Mouse (Mus musculus) layer of hippocampus, adult 2 months (tissue): ENCODE measurements at regions not wholly inside any gene's neighbourhood (a gene's known extent, or its start where the extent isn't known, plus 50 kb on each side); places are given as distances from the start of the nearest gene placed in this dataset.

Experiments
- DNase-seq, 2 experiments: peaks; one replicate each; pipeline ENCODE4 v3.0.0; 2022; ENCODE audit warnings: low spot score in 2 of 2
- H3K27ac ChIP-seq: fragments of 200-600 bp; 2 replicates; pipeline ENCODE4 v1.8.1; 2022
- H3K4me3 ChIP-seq: fragments of 200-600 bp; 2 replicates; pipeline ENCODE4 v1.8.1; 2022; ENCODE audit warnings: mild to moderate bottlenecking
- CTCF ChIP-seq: fragments of 200-600 bp; conservative IDR thresholded peaks from 2 replicates; pipeline ENCODE4 v1.8.1; 2022; ENCODE audit warnings: antibody characterized with exemption, mild to moderate bottlenecking, moderate library complexity

DNA sequence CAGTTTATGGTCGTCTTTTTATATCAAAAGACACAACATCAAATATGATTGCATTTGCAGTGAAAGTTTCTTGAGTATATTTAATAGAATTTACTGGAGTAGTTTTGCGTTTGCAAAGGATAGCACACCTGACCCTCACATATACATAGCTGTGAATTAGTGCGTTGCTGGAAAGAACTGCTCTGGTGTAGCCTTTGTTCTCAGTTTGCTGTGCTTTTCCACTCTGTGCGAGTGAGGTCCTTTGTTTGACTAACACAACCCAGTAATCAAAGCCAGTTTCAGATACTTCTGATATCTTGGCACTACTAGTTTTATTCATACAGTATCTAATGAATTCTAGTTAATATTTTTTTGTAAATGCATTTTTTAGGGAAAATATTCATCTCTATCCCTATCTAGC is 84.7 kb downstream of the Trim52 start:
- no peak overlapping the region for H3K4me3 ChIP-seq
- no peak overlapping the region for H3K27ac ChIP-seq
- no peak for TF ChIP-seq CTCF
- no peak for DNase-seq

DNA sequence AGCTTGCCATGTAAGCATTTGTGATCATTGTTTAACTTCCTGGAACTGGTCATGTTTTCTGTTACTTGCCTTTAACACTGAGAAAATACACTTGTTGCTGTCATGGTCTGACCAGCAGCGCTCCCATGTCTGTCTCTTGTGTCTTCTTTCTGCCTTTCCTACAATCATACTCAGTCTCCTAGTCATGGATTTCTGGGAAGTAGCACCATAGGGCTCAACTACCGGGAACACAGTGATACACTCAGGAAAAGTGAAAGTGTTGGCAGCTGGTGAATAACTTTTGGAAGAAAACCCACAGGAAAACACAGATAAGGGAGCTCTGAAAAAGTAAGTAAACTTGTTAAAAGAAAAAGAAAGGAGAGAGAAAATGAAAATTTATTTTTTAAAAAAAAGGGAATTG is 87.6 kb downstream of the Trim52 start:
- Histone ChIP-seq H3K27ac (no peak overlapping the region), H3K4me3 (no peak overlapping the region)
- TF ChIP-seq CTCF: no peak
- no peak for DNase-seq

DNA sequence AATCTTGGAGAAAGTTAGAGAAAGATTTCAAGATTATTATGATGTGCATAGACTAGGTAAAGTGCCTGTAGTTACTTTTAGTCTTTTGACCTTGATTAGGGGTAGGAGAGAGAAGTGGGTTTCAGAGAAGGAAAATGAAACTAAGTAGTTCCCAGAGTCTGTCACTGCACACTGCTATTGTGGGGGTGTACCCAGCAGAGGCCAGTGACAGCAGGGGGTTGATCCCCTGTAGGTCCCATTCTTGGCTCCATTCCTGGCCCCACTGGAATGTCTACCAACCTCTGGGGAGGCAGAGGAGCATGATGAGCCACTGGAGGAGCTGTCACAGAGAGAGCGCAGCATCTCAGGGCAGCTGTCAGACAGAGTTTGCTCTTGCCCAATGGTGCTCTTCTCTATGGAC is 88.1 kb downstream of the Trim52 start:
- no peak for TF ChIP-seq CTCF
- H3K4me3 ChIP-seq: no peak overlapping the region
- H3K27ac ChIP-seq: no peak overlapping the region
- no peak for DNase-seq

- H3K27ac ChIP-seq: no peak overlapping the region
- H3K4me3 ChIP-seq: no peak overlapping the region
- no peak for DNase-seq
- no peak for TF ChIP-seq CTCF
These were observed 91.8 kb downstream of the Trim52 start for GRCm38 (mm10) chr14:106197826-106198225.

DNA sequence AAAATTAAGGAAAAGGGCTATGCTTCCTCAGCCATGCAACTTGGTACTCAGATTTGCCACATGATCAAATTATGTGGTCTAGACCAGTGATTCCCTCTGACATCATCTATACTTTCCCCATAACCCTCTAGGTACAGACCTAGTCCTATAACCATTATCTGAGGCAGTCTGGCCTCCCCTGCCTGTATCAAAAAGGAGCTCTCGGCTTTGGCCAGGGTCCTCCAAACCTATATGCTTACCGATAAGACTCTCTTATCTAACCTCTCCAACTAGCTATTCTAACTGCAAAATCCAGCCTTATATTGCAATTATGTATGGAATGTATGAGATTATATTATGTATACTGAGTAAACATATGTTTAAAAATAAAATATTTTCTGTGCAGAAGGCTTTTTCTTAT is 93.1 kb downstream of the Trim52 start:
- TF ChIP-seq CTCF: no peak
- no peak overlapping the region for H3K27ac ChIP-seq

GRCm38 (mm10) chr14:106199536-106200319 is 93.7 kb downstream of the Trim52 start:
- no peak for TF ChIP-seq CTCF
- Histone ChIP-seq H3K4me3 (no peak overlapping the region), H3K27ac (no peak overlapping the region)

More for the DNA sequence above, 93.1 kb downstream of the Trim52 start:
- no peak overlapping the region for H3K4me3 ChIP-seq
- DNase-seq: no peak

DNA sequence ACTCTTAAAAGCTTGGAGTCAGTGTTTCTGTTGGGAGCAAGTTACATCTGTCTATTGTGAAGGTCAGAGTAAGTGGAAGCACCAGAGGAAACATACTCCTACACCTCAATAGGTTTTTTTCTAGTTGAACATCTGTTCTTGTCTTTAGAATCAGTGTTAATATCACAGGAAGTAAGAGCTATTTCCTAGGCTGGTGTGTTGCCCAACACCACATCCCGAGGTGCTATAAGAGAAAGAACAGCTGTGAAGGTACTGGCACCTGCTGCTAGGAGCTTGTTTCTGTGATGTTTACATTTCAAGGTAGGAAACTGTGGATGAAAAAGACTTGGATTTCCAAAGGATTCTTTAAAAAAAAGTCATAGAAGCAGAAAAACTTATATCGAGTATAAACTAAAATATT is 105.1 kb downstream of the Trim52 start:
- Histone ChIP-seq H3K27ac (no peak overlapping the region), H3K4me3 (no peak overlapping the region)
- no peak for DNase-seq
- no peak for TF ChIP-seq CTCF

More at GRCm38 (mm10) chr14:106199536-106200319, 93.7 kb downstream of the Trim52 start:
- no peak for DNase-seq

DNA sequence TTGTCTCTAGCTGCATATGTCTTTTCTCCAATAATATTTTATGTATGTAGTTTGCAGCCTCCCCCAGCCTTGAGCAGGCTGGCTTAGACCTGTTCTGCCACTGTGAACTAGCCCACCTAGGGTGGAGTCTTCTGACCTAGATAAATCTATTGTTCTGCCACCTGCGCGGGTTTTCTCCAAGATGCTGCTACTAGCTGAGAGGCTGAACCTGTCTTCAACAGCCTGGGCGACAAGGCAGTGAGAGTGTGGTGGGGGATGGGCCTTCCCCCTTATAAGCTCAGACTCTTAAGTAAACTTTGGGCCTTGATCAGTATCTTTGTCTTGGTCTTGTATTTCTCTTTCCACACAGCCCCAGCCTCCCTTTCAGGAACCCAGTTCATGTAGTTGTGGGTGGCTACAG is 111.7 kb downstream of the Trim52 start:
- Histone ChIP-seq H3K27ac (no peak overlapping the region), H3K4me3 (no peak overlapping the region)
- no peak for TF ChIP-seq CTCF
- DNase-seq: no peak

DNA sequence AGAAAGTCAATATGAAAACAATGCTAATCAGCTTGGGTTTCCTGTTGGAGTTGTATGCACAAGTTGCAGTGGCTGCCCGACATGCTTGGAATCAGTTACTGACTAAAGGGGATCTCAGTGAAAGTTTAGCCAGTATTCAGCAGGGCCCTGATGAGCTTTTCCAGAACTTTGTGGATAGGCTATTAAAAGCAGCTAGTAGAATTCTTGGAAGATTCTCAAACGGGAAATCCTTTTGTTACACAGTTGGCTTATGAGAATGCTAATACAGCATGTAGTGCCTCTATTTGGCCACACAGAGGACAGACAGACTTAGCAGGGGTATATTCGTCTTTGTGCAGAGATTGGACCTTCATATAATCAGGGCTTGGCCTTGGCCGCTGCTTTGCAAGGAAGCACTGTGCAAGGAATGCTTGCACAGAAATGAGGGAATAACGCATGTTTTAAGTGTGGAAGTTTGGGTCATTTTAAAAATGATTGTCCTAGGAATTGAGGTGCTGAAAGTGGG is 113.3 kb downstream of the Trim52 start:
- no peak for TF ChIP-seq CTCF
- DNase-seq: no peak
- Histone ChIP-seq H3K4me3 (no peak overlapping the region), H3K27ac (no peak overlapping the region)

GRCm38 (mm10) chr14:106225401-106225800 is 119.4 kb downstream of the Trim52 start:
- TF ChIP-seq CTCF: no peak
- no peak overlapping the region for H3K4me3 ChIP-seq
- H3K27ac ChIP-seq: no peak overlapping the region

GRCm38 (mm10) chr14:106241721-106242405 is 135.9 kb downstream of the Trim52 start:
- Histone ChIP-seq H3K27ac (no peak overlapping the region), H3K4me3 (no peak overlapping the region)
- DNase-seq: no peak
- no peak for TF ChIP-seq CTCF

More at GRCm38 (mm10) chr14:106225401-106225800, 119.4 kb downstream of the Trim52 start:
- no peak for DNase-seq

GRCm38 (mm10) chr14:106259396-106260108 is 153.6 kb downstream of the Trim52 start:
- H3K27ac ChIP-seq: no peak overlapping the region
- no peak for TF ChIP-seq CTCF
- H3K4me3 ChIP-seq: no peak overlapping the region
- DNase-seq: peak in 1 of 2 experiments; percentile 7

DNA sequence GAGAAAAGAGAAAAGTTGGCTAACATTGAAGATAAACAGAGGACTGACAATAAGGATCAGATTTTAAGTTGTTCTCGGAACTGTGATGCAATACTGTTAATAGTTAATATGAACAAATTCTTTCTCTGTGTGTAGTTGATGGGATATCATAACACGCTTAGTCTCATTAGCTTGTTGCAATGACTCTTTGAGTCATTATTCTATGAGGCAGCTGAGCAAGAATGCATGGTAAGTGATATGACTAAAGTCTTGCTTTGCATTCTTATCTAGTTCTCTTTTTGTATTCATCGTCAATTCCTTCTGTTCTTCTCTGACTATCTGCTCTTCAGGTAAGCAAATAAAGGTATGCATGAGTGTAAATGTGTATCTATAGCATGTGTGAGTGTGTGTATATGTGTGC is 159.3 kb downstream of the Trim52 start:
- H3K27ac ChIP-seq: no peak overlapping the region
- TF ChIP-seq CTCF: no peak
- DNase-seq: no peak
- H3K4me3 ChIP-seq: no peak overlapping the region
